Mouse (Mus musculus): ENCODE measurements around the gene Chd3. TPM values are rescaled to one million over a fixed set of nuclear protein-coding genes. Genes with fewer than 3 reads are reported as not detected.

Chd3 gene
- total and polyA plus RNA-seq, 3 experiments = 31.9 to 92.0 (median 66.4) TPM

DNA sequence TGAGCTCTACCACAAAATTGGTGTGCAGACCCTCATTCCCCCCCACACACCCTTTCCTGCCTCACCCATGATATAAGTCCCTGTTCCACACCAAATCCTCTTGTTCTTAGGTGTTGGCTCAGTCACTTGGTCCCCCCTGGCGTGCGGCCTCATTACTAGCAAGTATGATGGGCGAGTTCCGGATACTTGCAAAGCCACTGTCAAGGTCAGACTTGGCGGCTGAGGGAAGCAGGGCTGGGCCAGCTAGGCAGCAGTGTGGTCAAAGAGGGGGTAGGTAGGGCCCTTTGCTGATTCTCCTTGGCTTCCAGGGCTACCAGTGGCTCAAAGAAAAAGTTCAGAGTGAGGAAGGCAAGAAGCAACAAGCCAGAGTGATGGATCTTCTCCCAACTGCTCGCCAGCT is 38.1 kb downstream of the Chd3 start:
- in situ Hi-C loops (cut with MboI; ENCODE audit: low pct_ligation_motif_present, low pct_unique_long_range_greater_than_20kb, low sequenced_read_pairs) = loop anchor here (5.0 kb wide), 2 partner anchors 36 to 59 kb away; partner anchors contain the start of gene Chd3
- Histone ChIP-seq H3K79me2 (replicated peaks; ENCODE audit: control insufficient read depth, extremely low read depth, insufficient read depth, poor library complexity, severe bottlenecking) (no peaks in the 10 kb centered on the region), H3K36me3 (replicated peaks in 1 of 2; ENCODE audit: control insufficient read depth in 1 of 2, insufficient read depth in 1 of 2, low read length in 1 of 2) (no peaks in the 10 kb centered on the region), H3K27me3 (replicated peaks) (peaks cover 39% of the 10 kb centered on the region), H3K9me3 (replicated peaks; ENCODE audit: low read length) (no peaks in the 10 kb centered on the region), H3K4me2 (ENCODE audit: insufficient read depth, low read depth, poor library complexity, severe bottlenecking) (no peak overlapping the region), H3K4me1 (ENCODE audit: control insufficient read depth in 1 of 2, insufficient read depth in 2 of 2) (peaks cover 8 to 19% of the 10 kb centered on the region in 2 experiments), H3K9ac (ENCODE audit: insufficient read depth, low read depth) (no peak overlapping the region), H3K27ac (ENCODE audit: insufficient read depth, low read depth) (no peak overlapping the region), H3K4me3 (replicated peaks in 1 of 3; ENCODE audit: low read depth in 2 of 3, low read length in 2 of 3, poor library complexity in 1 of 3) (no peak overlapping the region)
- no peak for DNase-seq (ENCODE audit: extremely low read depth)
- dilution Hi-C loops (cut with MboI; ENCODE audit: extremely low pct_ligation_motif_present, extremely low pct_unique_long_range_greater_than_20kb, low sequenced_read_pairs) = no loop called here
- no peak for TF ChIP-seq ZMIZ1 (IDR thresholded peaks at IDR 0.05; ENCODE audit: low read depth, low read length)
- no peak for TF ChIP-seq MYC (IDR thresholded peaks at IDR 0.05; ENCODE audit: low read depth, low read length)
- no peak for TF ChIP-seq SIN3A (IDR thresholded peaks at IDR 0.05; ENCODE audit: low read length)
- no peak for TF ChIP-seq MAX (IDR thresholded peaks at IDR 0.05; ENCODE audit: low read length)
- TF ChIP-seq KAT2A (IDR thresholded peaks at IDR 0.05; ENCODE audit: insufficient replicate concordance, low read length) = no peak
- no peak for TF ChIP-seq POLR2A (IDR thresholded peaks at IDR 0.05; ENCODE audit: low read depth, low read length)
- TF ChIP-seq BHLHE40 (IDR thresholded peaks at IDR 0.05; ENCODE audit: low read depth, low read length) = no peak
- no peak for TF ChIP-seq RAD21 (IDR thresholded peaks at IDR 0.05; ENCODE audit: low read depth, low read length)
- no peak for TF ChIP-seq CTCF (conservative IDR thresholded peaks at IDR 0.05 in 1 of 2, IDR thresholded peaks at IDR 0.05 in 1 of 2; ENCODE audit: low read depth in 2 of 2, low read length in 2 of 2)
- no peak for TF ChIP-seq E2F4 (IDR thresholded peaks at IDR 0.05; ENCODE audit: insufficient replicate concordance, low read depth, low read length)
- TF ChIP-seq ZKSCAN1 (IDR thresholded peaks at IDR 0.05; ENCODE audit: borderline replicate concordance, low read depth, low read length) = no peak
- TF ChIP-seq NRF1 (IDR thresholded peaks at IDR 0.05; ENCODE audit: low read depth, low read length) = no peak
- TF ChIP-seq ELF1 (IDR thresholded peaks at IDR 0.05; ENCODE audit: low read depth, low read length) = no peak
- TF ChIP-seq TCF12 (IDR thresholded peaks at IDR 0.05; ENCODE audit: low read depth, low read length) = no peak
- TF ChIP-seq HCFC1 (IDR thresholded peaks at IDR 0.05; ENCODE audit: low read depth, low read length) = no peak
- TF ChIP-seq USF2 (conservative IDR thresholded peaks at IDR 0.05; ENCODE audit: low read depth, low read length) = no peak
- TF ChIP-seq RCOR1 (conservative IDR thresholded peaks at IDR 0.05; ENCODE audit: low read depth, low read length) = no peak
- TF ChIP-seq CHD2 (IDR thresholded peaks at IDR 0.05; ENCODE audit: low read length) = no peak
- no peak for TF ChIP-seq CHD1 (IDR thresholded peaks at IDR 0.05; ENCODE audit: low read depth, low read length)

DNA sequence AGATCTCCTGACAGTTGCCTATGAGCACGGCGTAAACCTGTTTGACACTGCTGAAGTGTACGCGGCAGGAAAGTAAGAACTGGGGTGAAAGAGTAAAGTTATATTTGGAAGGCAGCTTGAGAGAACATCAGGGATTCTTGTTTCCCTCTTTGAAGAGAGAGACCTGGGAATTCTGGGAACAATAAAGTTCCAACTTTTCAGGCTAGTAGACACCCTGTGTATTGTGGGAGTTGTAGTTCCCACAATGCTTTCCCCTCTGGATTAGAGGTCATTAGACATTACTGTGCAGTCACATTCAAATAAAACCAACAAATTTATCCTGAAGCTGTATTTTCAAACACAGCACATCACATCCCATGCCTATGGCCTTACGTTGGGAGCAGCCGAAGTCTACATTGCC is 40.7 kb downstream of the Chd3 start:
- in situ Hi-C loops (cut with MboI; ENCODE audit: low pct_ligation_motif_present, low pct_unique_long_range_greater_than_20kb, low sequenced_read_pairs) = no loop called here
- peaks cover 39% of the 10 kb centered on the region for H3K27me3 ChIP-seq (replicated peaks)

More for the DNA sequence above, 40.7 kb downstream of the Chd3 start:
- no peak overlapping the region for H3K27ac ChIP-seq (ENCODE audit: insufficient read depth, low read depth)
- no peak overlapping the region for H3K9ac ChIP-seq (ENCODE audit: insufficient read depth, low read depth)
- H3K4me2 ChIP-seq (ENCODE audit: insufficient read depth, low read depth, poor library complexity, severe bottlenecking) = no peak overlapping the region
- no peak overlapping the region for H3K4me3 ChIP-seq (replicated peaks in 1 of 3; ENCODE audit: low read depth in 2 of 3, low read length in 2 of 3, poor library complexity in 1 of 3)
- no peaks in the 10 kb centered on the region for H3K79me2 ChIP-seq (replicated peaks; ENCODE audit: control insufficient read depth, extremely low read depth, insufficient read depth, poor library complexity, severe bottlenecking)
- H3K4me1 ChIP-seq (ENCODE audit: control insufficient read depth in 1 of 2, insufficient read depth in 2 of 2) = peaks cover 14 to 35% of the 10 kb centered on the region in 2 experiments
- no peak for DNase-seq (ENCODE audit: extremely low read depth)
- no peaks in the 10 kb centered on the region for H3K36me3 ChIP-seq (replicated peaks in 1 of 2; ENCODE audit: control insufficient read depth in 1 of 2, insufficient read depth in 1 of 2, low read length in 1 of 2)
- TF ChIP-seq ZNF384 (IDR thresholded peaks at IDR 0.05; ENCODE audit: low read depth, low read length) (no peak), MAZ (IDR thresholded peaks at IDR 0.05; ENCODE audit: low read depth, low read length) (no peak), GABPA (IDR thresholded peaks at IDR 0.05; ENCODE audit: insufficient replicate concordance, low read depth, low read length) (no peak), UBTF (IDR thresholded peaks at IDR 0.05; ENCODE audit: low read depth, low read length) (no peak), NRF1 (IDR thresholded peaks at IDR 0.05; ENCODE audit: low read depth, low read length) (no peak), IRF4 (IDR thresholded peaks at IDR 0.05; ENCODE audit: low read depth, low read length) (no peak), POLR2A (IDR thresholded peaks at IDR 0.05; ENCODE audit: low read depth, low read length) (no peak), USF1 (IDR thresholded peaks at IDR 0.05; ENCODE audit: low read depth, low read length) (no peak), CHD1 (IDR thresholded peaks at IDR 0.05; ENCODE audit: low read depth, low read length) (no peak), TCF12 (IDR thresholded peaks at IDR 0.05; ENCODE audit: low read depth, low read length) (no peak), KAT2A (IDR thresholded peaks at IDR 0.05; ENCODE audit: insufficient replicate concordance, low read length) (no peak), JUN (IDR thresholded peaks at IDR 0.05; ENCODE audit: insufficient read depth, low read depth, low read length) (no peak), POLR2AphosphoS2 (IDR thresholded peaks at IDR 0.05; ENCODE audit: low read depth, low read length) (no peak)
- H3K9me3 ChIP-seq (replicated peaks; ENCODE audit: low read length) = no peaks in the 10 kb centered on the region
- dilution Hi-C loops (cut with MboI; ENCODE audit: extremely low pct_ligation_motif_present, extremely low pct_unique_long_range_greater_than_20kb, low sequenced_read_pairs) = no loop called here

Data from CH12.LX (cell line).